Mouse (Mus musculus) T-cell, adult 2 months (primary cell): ENCODE data around the gene Pabpc4.

Source experiments
- DNase-seq: peaks from one replicate; pipeline ENCODE4 v3.0.0; 2022; ENCODE audit warnings: low spot score

The Pabpc4 gene

GRCm38 (mm10) chr4:123343471-123343789 is 81.3 kb downstream of the Pabpc4 start:
- no peak for DNase-seq
